Mouse (Mus musculus) heart, postnatal 0 days (tissue): ENCODE measurements around the gene Tmem181a.
"Not testable (repeated sequence)": the region's sequence is repeated elsewhere in the genome, so short reads cannot be mapped to it uniquely, and the experiment has no call there.

Experiments used
- CTCF ChIP-seq: IDR thresholded peaks from 2 replicates; pipeline ENCODE4 v1.5.1; 2016; ENCODE audit warnings: antibody characterized with exemption, control low read depth, low read depth
- EP300 ChIP-seq: IDR thresholded peaks from 2 replicates; pipeline ENCODE4 v1.6.1; 2016; ENCODE audit warnings: antibody characterized with exemption, low read depth

DNA sequence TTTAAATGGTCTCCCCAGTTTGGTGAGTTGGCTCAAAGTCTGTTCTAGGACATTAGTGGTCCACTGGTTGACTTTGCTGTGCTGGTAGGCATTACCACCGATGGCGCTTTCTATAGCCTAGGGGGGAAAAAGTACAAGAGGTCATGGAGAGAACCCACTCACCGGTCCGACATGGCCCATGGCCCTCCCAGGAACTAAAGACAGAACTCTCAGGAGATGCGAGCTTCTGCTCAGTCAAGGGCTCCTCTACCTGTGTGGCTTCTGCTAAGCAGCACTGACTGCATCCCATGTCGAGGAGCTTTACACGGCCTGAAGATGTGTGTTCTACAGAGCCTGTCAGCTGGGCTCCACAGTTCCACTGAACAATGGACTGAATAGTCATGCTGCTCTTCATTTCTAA, 55.1 kb downstream of the Tmem181a start:
- TF ChIP-seq EP300, CTCF: not testable (repeated sequence)
